Mouse (Mus musculus): ENCODE data around the gene Tsga8. TPM values are rescaled to one million over a fixed set of nuclear protein-coding genes. Genes with fewer than 3 reads are reported as not detected.

The Tsga8 gene
- not detected in 2 replicates for polyA plus RNA-seq (2015; fragmentation: Nextera tagmentation; extraction: Ambion mirVana)

- Histone ChIP-seq H3K4me2 (no peak within 1 kb of the TSS), H3K27ac (no peak within 1 kb of the TSS), H3K4me3 (no peak within 1 kb of the TSS), H3K9me3 (replicated peaks) (no peaks in the 10 kb centered on the region), H3K9ac (no peak within 1 kb of the TSS), H3K27me3 (no peaks in the 10 kb centered on the region), H3K36me3 (no peaks in the 10 kb centered on the region), H3K4me1 (replicated peaks) (no peaks in the 10 kb centered on the region)
- 90% methylated on average over 15 of the region's 15 CpGs for WGBS
- no peak for ATAC-seq (replicated peaks; ENCODE audit: insufficient number of reproducible peaks, insufficient read depth, low FRiP score, low read depth)
Observed at GRCm38 (mm10) chrX:83487598-83487997, at the start of gene Tsga8. Gene Tsga8 (minus strand): TSS chrX:83487924.

Measured in heart, embryonic 15.5 days (tissue).